Mouse (Mus musculus) liver, adult 2 months (tissue): ENCODE data around the gene Polr3h. TPM values are rescaled to one million over a fixed set of nuclear protein-coding genes. Genes with fewer than 3 reads are reported as not detected.
A peak's percentile ranks its signal among the peaks of the same experiment; 100 is the strongest.

Experiments
- DNase-seq: peaks from one replicate; pipeline ENCODE4 v3.0.0-alpha.2; 2011; ENCODE audit warnings: low read depth, low spot score; ENCODE audit errors: extremely low read depth
- H3K27ac ChIP-seq: fragments of 200-500 bp; replicated peaks from 2 replicates; pipeline ENCODE4 v1.5.1; 2012; ENCODE audit warnings: low read depth, mild to moderate bottlenecking, control low read depth, inconsistent platforms, low read length; ENCODE audit not compliant: insufficient read depth
- H3K27me3 ChIP-seq: fragments of 200-500 bp; 2 replicates; pipeline ENCODE4 v1.6.1; 2012; ENCODE audit warnings: mild to moderate bottlenecking, moderate library complexity, low read length, inconsistent platforms; ENCODE audit not compliant: control insufficient read depth, insufficient read depth
- H3K36me3 ChIP-seq: fragments of 200-500 bp; 2 replicates; pipeline ENCODE4 v1.6.1; 2012; ENCODE audit warnings: low read length, inconsistent platforms; ENCODE audit not compliant: control insufficient read depth, insufficient read depth
- H3K4me1 ChIP-seq: fragments of 200-500 bp; 2 replicates; pipeline ENCODE4 v1.6.1; 2011; ENCODE audit warnings: low read length; ENCODE audit not compliant: control insufficient read depth, insufficient read depth
- H3K4me3 ChIP-seq: fragments of 200-500 bp; 2 replicates; pipeline ENCODE4 v1.5.1; 2011; ENCODE audit warnings: low read depth, mild to moderate bottlenecking, control low read depth, low read length, moderate library complexity; ENCODE audit not compliant: insufficient read depth
- H3K79me2 ChIP-seq: fragments of 200-500 bp; 2 replicates; pipeline ENCODE4 v1.6.1; 2012; ENCODE audit warnings: inconsistent platforms, mild to moderate bottlenecking, low read length, moderate library complexity; ENCODE audit not compliant: control insufficient read depth, insufficient read depth
- H3K9ac ChIP-seq: fragments of 200-500 bp; 2 replicates; pipeline ENCODE4 v1.6.1; 2012; ENCODE audit warnings: low read depth, mild to moderate bottlenecking, control low read depth, inconsistent platforms, low read length
- CTCF ChIP-seq: fragments of 200-500 bp; IDR thresholded peaks from 2 replicates; pipeline ENCODE4 v1.5.1; 2011; ENCODE audit warnings: low read depth, low read length, control low read depth
- POLR2A ChIP-seq: fragments of 200-500 bp; IDR thresholded peaks from 2 replicates; pipeline ENCODE4 v1.6.1; 2011; ENCODE audit warnings: low read length, control low read depth; ENCODE audit not compliant: insufficient read depth; ENCODE audit errors: extremely low read depth
- WGBS: fragments of 180-500 bp; shearing (Covaris S2); methylation state at CpG from one replicate; pipeline ENCODE4 v1.1.7; 2018; 5-methylcytosine and 5-hydroxymethylcytosine counted together
- polyA plus RNA-seq: library from polyadenylated mRNA; depleted of rRNA; stranded (reverse); fragments of >200 nt; gene quantifications from 2 replicates; pipeline ENCODE4 v1.2.3, GENCODE M21; 2012
- total RNA-seq: library from RNA; depleted of rRNA; stranded (reverse); fragments of >200 nt; gene quantifications from 2 replicates; pipeline ENCODE4 v1.2.3, GENCODE M21; 2014

Gene Polr3h
- total and polyA plus RNA-seq, 2 experiments, result 6.4 to 8.3 TPM

DNA sequence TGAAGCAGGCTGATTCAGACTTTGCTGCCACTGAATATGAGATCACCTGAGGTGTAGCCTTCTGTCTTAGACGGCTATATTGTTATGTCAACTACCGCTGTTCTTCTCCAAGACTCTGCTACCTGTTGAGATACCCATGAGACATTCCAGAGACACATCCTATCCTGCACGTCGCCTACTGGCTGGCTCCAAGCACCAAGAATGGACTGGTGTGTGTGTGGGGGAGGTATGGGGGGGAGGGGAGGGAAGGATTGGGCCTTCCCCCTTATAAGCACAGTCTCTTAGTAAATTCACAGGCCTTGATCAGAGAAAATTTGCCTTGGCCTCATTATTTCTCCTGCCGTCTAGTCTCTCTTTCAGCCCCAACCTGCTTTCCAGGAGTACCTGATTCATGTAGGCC is 41.8 kb upstream of the Polr3h start:
- H3K79me2 ChIP-seq, result no peaks in the 10 kb centered on the region
- peaks cover 2% of the 10 kb centered on the region; the same call in 1 of the 2 replicates for H3K4me1 ChIP-seq
- H3K9ac ChIP-seq, result no peak overlapping the region
- H3K36me3 ChIP-seq, result no peaks in the 10 kb centered on the region
- peaks cover 7% of the 10 kb centered on the region; the same call in 1 of the 2 replicates for H3K27me3 ChIP-seq
- WGBS, result 97% methylated on average over 5 of the region's 5 CpGs
- no peak overlapping the region for H3K27ac ChIP-seq
- TF ChIP-seq CTCF, result no peak
- no peak for TF ChIP-seq POLR2A
- no peak for DNase-seq
- no peak overlapping the region for H3K4me3 ChIP-seq

DNA sequence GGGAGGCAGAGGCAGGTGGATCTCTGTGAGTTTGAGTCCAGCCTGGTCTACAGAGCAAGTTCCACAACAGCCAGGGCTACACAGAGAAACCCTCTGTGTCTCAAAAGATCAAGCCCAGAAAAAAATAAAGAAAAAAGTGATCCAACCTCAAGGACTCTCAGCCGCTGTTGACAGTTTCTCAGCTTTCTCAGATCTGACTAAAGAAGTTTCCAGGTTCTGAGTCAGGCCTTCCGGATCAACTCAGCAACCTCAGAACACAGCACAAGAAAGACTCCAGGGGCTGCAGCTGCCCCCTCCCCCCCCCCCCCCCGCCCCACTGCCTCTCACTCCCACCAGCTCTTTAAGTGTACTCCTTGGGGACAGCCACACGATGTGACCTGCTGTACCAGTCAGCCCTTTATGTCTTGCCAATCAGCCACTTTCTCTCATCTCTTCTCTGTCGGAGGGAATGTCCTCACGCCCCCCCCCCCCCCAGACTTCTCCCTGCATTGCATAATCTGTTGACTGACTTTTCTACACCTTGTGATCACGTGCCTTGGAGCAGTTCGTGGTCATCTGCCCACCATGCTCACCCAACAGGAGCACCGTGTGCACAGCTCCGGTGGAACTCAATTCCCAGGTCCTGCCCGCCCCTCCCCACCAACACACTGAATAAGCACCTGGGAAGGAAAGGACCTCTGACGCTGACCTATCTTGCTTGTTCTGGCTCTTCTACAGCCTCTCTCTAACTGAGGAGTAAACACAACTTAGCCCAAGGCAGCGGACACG is 40.2 kb upstream of the Polr3h start:
- Histone ChIP-seq H3K36me3 (no peaks in the 10 kb centered on the region), H3K79me2 (no peaks in the 10 kb centered on the region), H3K27me3 (peaks cover 7% of the 10 kb centered on the region; the same call in 1 of the 2 replicates), H3K9ac (no peak overlapping the region), H3K27ac (no peak overlapping the region), H3K4me3 (no peak overlapping the region), H3K4me1 (peaks cover 2% of the 10 kb centered on the region; the same call in 1 of the 2 replicates)
- 53% methylated on average over 13 of the region's 14 CpGs for WGBS
- TF ChIP-seq POLR2A (no peak), CTCF (no peak)
- DNase-seq, result peak; percentile 31

DNA sequence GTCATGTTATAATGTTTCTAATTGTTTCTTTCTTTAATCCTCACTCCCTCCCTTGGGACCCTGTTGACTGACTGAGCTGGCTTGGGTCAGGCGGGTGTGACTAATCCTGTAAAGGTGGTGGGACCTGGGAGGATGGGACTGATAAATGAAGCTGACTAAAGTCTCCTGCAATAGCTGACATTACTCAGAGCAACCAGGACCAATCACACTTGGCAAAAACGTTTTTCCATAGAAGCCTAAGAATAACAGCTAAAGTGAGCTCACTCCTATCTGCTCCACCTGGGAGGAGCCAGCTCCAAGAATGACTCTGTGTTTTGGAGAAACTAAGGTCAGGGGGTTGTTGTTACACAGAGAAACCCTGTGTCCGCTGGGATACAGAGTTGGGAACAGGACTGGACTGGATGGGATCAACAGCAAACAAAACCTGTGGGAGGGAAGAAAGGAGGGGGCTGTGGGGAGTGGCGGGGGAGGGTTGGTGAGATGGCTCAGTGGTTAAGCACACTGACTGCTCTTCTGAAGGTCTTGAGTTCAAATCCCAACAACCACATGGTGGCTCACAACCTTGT is 39.0 kb upstream of the Polr3h start:
- TF ChIP-seq CTCF (no peak), POLR2A (no peak)
- WGBS, result 50% methylated on average over 4 of the region's 4 CpGs

DNA sequence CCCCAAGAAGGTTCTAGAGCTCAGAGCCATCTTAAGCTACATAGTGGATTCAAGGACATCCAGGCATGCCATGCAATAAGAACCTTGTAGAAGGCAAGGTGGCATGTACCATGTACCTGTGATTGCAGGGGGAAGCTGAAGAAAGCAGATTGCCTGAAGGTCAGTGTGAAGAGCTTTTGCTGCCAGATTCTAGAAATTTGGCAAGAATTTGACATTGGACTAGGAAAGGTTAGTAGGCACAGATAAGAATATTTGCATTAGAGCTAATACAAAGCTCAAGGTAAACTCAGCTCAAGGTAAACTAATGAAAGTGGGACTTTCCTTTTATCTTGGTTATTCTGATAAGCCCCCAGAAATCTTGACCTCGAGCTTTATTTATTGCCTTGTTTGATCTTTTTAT is 38.2 kb upstream of the Polr3h start:
- DNase-seq, result peak; percentile 98
- TF ChIP-seq POLR2A, result no peak
- no peak for TF ChIP-seq CTCF
- peaks cover 7% of the 10 kb centered on the region; the same call in 1 of the 2 replicates for H3K27me3 ChIP-seq
- WGBS, result 12% methylated on average over 1 of the region's 1 CpGs
- H3K27ac ChIP-seq, result no peak overlapping the region
- no peaks in the 10 kb centered on the region for H3K36me3 ChIP-seq
- H3K4me3 ChIP-seq, result no peak overlapping the region
- H3K4me1 ChIP-seq, result peaks cover 6% of the 10 kb centered on the region; the same call in 1 of the 2 replicates
- H3K79me2 ChIP-seq, result no peaks in the 10 kb centered on the region
- H3K9ac ChIP-seq, result no peak overlapping the region

More for the DNA sequence above, 39.0 kb upstream of the Polr3h start:
- no peak for DNase-seq
- no peaks in the 10 kb centered on the region for H3K36me3 ChIP-seq
- no peaks in the 10 kb centered on the region for H3K79me2 ChIP-seq
- H3K27me3 ChIP-seq, result peaks cover 7% of the 10 kb centered on the region; the same call in 1 of the 2 replicates
- H3K27ac ChIP-seq, result no peak overlapping the region
- H3K4me3 ChIP-seq, result no peak overlapping the region
- no peak overlapping the region for H3K9ac ChIP-seq
- H3K4me1 ChIP-seq, result peaks cover 6% of the 10 kb centered on the region; the same call in 1 of the 2 replicates

DNA sequence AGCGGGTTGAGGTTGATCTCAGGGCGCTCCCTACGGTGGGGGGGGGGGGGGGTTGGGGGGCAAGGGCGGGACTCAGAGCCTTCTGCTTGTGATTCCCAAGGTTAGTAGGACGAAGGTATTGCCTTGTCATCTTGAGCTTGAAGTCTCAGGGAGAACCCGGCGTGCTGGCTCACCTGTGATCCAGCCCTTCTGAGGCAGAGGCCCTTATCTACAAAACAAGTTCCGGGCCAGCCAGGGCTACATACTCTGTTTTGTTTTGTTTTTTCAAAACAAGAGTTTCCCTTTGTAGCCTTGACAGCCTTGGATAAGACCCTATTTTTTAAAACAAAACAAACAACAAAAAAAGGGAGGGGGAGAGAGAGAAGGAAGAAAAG is 35.0 kb upstream of the Polr3h start:
- WGBS, result 4% methylated on average over 8 of the region's 8 CpGs
- Histone ChIP-seq H3K9ac (no peak overlapping the region), H3K27me3 (no peaks in the 10 kb centered on the region), H3K79me2 (no peaks in the 10 kb centered on the region), H3K36me3 (no peaks in the 10 kb centered on the region), H3K4me1 (peaks cover 6% of the 10 kb centered on the region; the same call in 1 of the 2 replicates), H3K27ac (no peak overlapping the region), H3K4me3 (no peak overlapping the region; the same call in 1 of the 2 replicates)
- DNase-seq, result no peak
- TF ChIP-seq CTCF (no peak), POLR2A (no peak)
